Mouse (Mus musculus) spleen, adult 2 months (tissue): ENCODE results near the gene Znrd1as.

Experiments
- CTCF ChIP-seq: fragments of 200-500 bp; IDR thresholded peaks from 2 replicates; pipeline ENCODE4 v1.5.1; 2011; ENCODE audit warnings: mild to moderate bottlenecking, inconsistent platforms; ENCODE audit not compliant: insufficient read depth, insufficient read length, insufficient replicate concordance; ENCODE audit errors: extremely low read depth
- POLR2A ChIP-seq: fragments of 200-500 bp; IDR thresholded peaks from 2 replicates; pipeline ENCODE4 v1.6.1; 2011; ENCODE audit warnings: low read depth, low read length, inconsistent platforms

DNA sequence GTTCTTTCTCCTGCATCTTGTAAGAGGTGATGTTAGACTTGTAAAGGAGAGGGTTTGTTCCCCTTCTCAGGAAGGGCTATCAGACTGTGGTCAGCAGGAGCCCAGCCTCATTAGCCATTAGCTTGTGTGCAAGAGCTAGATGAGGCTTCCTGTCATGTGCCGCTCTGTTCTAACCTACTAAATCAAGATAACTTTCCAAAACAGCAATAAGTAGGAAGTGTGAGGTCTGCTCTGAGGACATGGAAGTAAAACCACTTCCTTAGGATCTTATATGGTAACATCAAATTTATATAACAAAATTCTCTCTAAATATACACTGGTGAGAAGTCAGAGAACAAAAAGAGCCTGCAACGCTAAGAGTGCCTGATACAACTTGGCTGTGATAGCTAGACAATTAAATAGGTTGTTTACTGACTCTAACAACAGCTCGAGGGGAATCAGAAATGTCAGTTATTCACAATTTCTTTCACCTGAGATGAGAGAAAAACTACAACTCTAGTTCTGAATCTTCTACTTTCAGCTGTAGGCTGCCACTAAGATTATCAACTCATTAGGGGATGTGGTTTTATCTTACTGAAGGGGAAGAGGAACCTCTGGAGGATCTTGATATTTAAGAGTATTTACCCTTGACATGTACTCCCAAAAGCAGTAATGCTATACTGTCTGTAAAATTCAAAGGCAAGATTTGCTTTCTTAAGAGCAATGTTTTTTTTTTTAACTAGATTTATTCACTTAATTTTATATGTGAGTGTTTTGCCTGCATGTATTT is 34.1 kb downstream of the Znrd1as start:
- no peak for TF ChIP-seq POLR2A
- no peak for TF ChIP-seq CTCF
